Mouse (Mus musculus): ENCODE data around the gene Gm10134. TPM values are rescaled to one million over a fixed set of nuclear protein-coding genes. Genes with fewer than 3 reads are reported as not detected.

Gene Gm10134
- total RNA-seq, 2 experiments from 2014 or later, result 1.4 TPM; not detected in 1

DNA sequence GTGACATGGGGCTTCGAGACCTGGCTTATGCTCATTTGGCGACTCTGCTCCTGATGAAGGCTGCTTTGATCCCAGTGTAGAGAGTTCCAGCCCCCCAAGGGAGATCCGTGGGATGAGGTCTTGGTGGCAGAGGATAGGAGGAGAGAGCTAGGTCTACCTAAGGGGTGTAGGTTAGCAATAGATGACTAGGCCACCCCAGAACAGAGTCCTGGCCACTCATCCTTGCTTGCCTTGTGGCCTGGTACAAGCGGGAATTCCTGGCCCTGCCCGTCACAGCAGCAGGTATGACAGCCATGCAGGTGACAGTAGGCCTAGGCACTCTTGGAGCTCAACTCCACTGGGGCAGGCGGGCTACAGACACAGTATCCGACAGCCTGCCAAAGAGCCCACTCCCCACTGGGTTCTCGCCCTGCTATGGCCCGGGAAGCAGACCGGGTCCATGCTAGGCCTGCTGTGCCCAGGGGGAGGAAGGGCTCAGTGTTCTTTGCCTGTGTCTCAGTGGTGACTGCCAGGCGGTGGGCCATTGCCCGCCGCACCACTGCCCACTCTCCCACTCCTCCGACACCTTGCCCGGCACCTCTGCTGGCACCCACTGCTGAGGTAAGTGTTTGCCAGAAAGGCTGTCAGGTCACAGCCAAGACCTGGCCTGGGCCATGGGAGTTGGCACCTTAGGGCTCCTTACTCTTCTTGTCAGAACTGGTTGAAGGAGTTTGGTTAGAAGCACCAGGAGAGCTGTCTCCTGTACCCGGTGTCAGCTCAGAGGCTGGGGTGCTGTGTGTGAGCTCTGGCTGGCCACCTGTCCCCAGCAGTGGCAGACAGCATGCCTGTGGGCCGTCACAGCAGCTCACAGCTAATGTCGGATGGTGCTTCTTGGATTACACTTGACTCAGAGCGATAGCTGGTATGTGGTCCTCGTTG lies 21.8 kb downstream of the Gm10134 start:
- no peak for DNase-seq (ENCODE audit: low spot score)
- intact Hi-C loops (cut with DNase I), result no loop called here

- intact Hi-C loops (cut with DNase I), result no loop called here
- no peak for DNase-seq (ENCODE audit: low spot score)
Observed at GRCm38 (mm10) chr2:28528354-28528730, 22.4 kb downstream of the Gm10134 start.

DNA sequence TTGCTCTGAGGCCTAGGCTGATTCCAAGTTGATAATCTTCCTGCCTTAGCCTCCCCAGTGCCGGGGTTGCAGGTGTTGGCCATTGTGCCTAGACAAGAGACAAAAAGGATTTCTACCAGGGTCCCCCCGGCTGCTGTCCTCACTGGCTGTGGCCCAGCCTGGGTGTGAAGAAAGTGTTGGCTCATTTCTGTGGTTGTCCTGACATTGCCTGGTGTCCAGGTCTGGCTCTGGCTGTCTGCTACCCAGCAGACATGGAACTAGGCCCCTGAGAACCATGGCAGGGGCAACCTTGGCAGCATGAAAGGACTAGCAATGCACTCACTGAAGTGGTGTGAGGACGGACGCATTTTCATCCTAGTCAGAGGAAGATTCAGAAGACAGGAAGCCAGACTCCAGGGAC lies 24.0 kb downstream of the Gm10134 start:
- no peak for DNase-seq (ENCODE audit: low spot score)
- intact Hi-C loops (cut with DNase I), result no loop called here

- no peak for DNase-seq (ENCODE audit: low spot score)
- intact Hi-C loops (cut with DNase I), result no loop called here
Observed at GRCm38 (mm10) chr2:28530311-28530710, 24.4 kb downstream of the Gm10134 start.

- DNase-seq (ENCODE audit: low spot score), result peak; percentile 84
- intact Hi-C loops (cut with DNase I), result no loop called here
Observed at GRCm38 (mm10) chr2:28532938-28533771, 27.3 kb downstream of the Gm10134 start.

GRCm38 (mm10) chr2:28533901-28534435 lies 28.1 kb downstream of the Gm10134 start:
- intact Hi-C loops (cut with DNase I), result no loop called here
- no peak for DNase-seq (ENCODE audit: low spot score)

DNA sequence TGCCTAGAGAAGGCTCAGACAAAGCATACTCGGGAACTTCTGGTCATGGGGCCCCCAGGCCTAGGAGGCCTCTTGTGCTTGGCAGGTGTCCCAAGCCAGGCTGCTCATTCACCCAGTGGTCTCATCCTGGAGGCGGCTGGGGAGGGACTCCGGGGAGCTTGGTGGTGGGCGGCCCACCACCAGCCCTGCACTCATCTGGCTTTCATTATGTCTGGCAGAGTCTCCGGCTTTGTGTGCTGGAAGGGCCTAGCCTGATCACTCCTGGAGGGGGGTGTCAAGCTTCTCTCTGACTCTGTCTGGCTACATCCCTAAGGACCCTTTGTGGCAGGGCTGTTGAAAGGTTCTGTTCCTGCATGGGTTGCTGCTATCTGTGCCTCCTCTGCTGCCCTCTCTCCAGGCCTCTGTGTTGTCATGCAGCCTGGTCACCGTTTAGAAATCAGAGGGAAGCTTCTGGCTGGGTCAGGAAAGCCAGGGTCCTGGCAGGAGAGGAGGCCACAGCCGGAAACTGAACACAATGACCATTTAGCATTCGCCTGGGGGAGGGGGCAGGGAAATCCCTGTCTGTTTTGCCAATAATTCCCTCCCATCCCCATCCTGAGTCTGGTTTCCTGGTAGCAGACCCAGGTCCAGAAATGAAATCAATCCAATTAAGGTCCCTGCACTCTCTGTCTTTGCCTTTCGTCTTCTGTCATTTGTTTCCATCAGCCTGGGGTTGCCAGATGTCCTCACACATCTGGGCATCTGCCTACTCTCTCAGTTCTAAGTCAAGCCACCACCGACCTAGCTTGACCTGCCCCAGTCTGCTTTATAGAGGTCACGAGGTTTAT lies 28.8 kb downstream of the Gm10134 start:
- DNase-seq (ENCODE audit: low spot score), result peak; percentile 42
- intact Hi-C loops (cut with DNase I), result no loop called here

DNA sequence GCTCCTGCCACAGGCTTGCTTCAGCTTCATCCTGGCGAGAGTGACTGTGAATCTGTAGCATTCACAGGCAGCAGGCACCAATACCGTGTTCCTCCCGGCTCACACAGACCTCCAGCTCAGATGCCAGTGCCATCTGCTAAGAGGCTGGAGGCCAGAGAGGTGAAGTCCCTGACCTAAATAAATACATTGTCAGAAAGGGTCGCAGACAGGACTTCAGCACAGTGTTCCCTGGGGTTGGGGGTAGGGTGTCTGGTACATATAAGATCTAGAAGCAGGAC lies 29.3 kb downstream of the Gm10134 start:
- intact Hi-C loops (cut with DNase I), result no loop called here
- DNase-seq (ENCODE audit: low spot score), result no peak

DNA sequence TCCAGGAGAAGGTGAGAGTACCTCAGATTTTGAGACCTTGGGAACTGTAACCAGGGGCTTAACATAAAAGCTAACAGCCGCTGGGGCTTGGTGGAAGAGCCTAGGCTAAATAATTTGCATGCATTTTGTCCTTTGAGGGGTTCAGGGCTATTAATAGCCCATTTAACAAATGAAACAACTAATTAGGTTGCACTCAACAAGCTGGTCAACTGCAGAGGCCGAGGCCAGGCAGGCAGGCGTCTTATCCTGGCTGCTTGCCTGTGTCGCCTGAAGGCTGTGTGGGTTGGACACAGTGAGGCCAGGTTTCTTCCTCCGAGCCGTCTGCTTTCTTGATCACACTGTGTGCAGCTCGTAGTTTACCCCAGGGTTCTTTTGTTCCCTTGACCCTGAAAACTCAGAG lies 29.8 kb downstream of the Gm10134 start:
- intact Hi-C loops (cut with DNase I), result no loop called here
- no peak for DNase-seq (ENCODE audit: low spot score)

DNA sequence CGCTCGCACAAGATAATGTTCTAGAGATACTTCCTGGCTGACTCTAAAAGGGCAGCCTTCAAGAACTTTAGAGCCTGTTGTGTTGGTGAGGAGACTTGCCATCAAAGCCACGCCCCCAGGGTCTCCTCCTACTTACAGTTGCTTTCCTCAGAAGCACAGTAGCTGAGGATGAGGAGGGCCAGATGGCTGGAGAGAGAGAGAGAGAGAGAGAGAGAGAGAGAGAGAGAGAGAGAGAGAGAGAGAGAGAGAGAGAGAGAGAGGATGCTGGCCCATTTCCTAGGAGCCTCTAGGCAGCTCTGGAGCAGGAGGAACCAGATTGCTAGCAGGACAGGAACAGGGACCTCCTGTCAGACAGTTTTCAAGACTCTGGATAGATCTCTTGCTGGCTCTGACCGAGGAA lies 30.3 kb downstream of the Gm10134 start:
- intact Hi-C loops (cut with DNase I), result no loop called here
- no peak for DNase-seq (ENCODE audit: low spot score)

DNA sequence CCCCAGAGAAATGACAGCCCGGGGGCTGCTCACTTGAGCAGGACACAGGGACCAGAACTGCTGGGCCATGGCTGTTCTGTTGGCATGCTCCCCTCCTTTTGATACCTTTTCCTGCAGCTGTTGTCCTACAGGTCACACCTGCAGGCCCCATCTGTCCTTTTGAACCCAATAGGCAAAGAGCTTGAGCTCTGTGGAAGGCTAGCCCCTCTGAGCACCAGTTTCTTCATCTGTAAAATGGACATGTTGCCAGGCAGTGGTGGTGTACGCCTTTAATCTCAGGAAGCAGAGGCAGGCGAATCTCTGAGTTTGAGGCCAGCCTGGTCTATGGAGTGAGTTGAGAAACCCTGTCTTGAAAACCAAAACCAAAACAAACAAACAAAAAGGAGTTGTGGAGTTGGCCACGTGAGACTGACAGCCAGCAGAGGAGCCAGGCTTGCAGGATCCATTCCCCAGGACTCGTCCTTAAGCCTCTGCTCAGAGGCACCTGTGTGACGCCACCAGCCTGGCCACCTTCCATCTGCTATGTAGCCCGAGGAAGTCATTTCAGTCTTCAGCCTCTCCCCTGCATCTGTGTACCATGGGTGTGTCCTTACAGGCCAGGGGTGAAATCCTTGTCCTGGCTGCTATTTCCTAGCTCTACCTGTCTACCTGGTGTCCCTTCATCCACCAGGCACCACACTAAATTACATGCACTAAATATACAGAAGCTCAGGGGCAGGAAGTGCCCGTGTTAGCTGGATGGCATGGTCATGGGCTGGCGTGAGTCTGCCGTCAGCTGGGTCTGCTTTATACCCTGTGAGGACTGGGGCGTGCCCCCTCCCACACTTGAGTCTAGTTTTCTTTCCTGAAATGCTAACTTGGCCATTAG lies 31.1 kb downstream of the Gm10134 start:
- no peak for DNase-seq (ENCODE audit: low spot score)
- intact Hi-C loops (cut with DNase I), result no loop called here

- intact Hi-C loops (cut with DNase I), result no loop called here
Observed at GRCm38 (mm10) chr2:28537634-28537920, 31.7 kb downstream of the Gm10134 start.

GRCm38 (mm10) chr2:28537995-28538816 lies 32.3 kb downstream of the Gm10134 start:
- intact Hi-C loops (cut with DNase I), result no loop called here
- DNase-seq (ENCODE audit: low spot score), result no peak

More at GRCm38 (mm10) chr2:28537634-28537920, 31.7 kb downstream of the Gm10134 start:
- no peak for DNase-seq (ENCODE audit: low spot score)

- intact Hi-C loops (cut with DNase I), result no loop called here
- no peak for DNase-seq (ENCODE audit: low spot score)
Observed at GRCm38 (mm10) chr2:28538817-28539128, 32.9 kb downstream of the Gm10134 start.

- intact Hi-C loops (cut with DNase I), result no loop called here
- DNase-seq (ENCODE audit: low spot score), result peak; percentile 50
Observed at GRCm38 (mm10) chr2:28539206-28539605, 33.3 kb downstream of the Gm10134 start.

GRCm38 (mm10) chr2:28539949-28540348 lies 34.1 kb downstream of the Gm10134 start:
- DNase-seq (ENCODE audit: low spot score), result no peak
- intact Hi-C loops (cut with DNase I), result no loop called here

- intact Hi-C loops (cut with DNase I), result no loop called here
- no peak for DNase-seq (ENCODE audit: low spot score)
Observed at GRCm38 (mm10) chr2:28540587-28541227, 34.8 kb downstream of the Gm10134 start.

DNA sequence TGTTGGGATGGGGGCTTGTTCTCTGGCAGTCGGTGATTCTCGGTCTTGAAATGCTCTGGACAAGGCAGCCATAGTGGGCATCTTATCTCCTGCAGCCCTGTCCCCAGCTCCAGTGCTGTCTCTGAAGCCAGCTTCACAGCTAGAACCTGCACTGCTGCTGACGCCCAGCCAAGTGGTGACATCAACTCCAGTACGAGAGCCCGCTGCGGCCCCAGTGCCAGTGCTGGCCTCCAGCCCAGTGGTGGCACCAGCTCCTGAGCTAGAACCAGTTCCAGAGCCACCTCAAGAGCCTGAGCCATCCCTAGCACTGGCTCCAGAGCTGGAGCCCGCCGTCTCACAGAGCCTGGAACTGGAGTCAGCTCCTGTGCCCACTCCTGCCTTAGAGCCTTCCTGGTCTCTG lies 38.0 kb downstream of the Gm10134 start:
- no peak for DNase-seq (ENCODE audit: low spot score)
- intact Hi-C loops (cut with DNase I), result no loop called here
